Mouse (Mus musculus) brain, adult 2 months (tissue): Measurements from ENCODE around the gene Stk16.
A peak's percentile ranks its signal among the peaks of the same experiment; 100 is the strongest.

Experiments
- DNase-seq: peaks from one replicate; pipeline ENCODE4 v3.0.0; 2011; ENCODE audit warnings: low read depth, low spot score

The Stk16 gene

GRCm38 (mm10) chr1:75236117-75237050 is 25.7 kb downstream of the Stk16 start, which contains the start of gene Dnajb2:
TSS of gene Dnajb2 (plus strand) at chr1:75236406.
- peak; percentile 96 for DNase-seq

GRCm38 (mm10) chr1:75239591-75239990 is 29.0 kb downstream of the Stk16 start:
- peak; percentile 95 for DNase-seq

GRCm38 (mm10) chr1:75243411-75243810 is 32.8 kb downstream of the Stk16 start:
- no peak for DNase-seq

- peak; percentile 64 for DNase-seq
Observed at GRCm38 (mm10) chr1:75244175-75244826, 33.7 kb downstream of the Stk16 start.

GRCm38 (mm10) chr1:75244836-75245235 is 34.2 kb downstream of the Stk16 start:
- DNase-seq = peak; percentile 92

GRCm38 (mm10) chr1:75247071-75247930 is 36.7 kb downstream of the Stk16 start:
- DNase-seq = no peak

- peak; percentile 94 for DNase-seq
Observed at GRCm38 (mm10) chr1:75248041-75248772, 37.6 kb downstream of the Stk16 start.

- DNase-seq = peak; percentile 81
Observed at GRCm38 (mm10) chr1:75250498-75250897, 39.9 kb downstream of the Stk16 start.

GRCm38 (mm10) chr1:75251112-75251970 is 40.7 kb downstream of the Stk16 start:
- DNase-seq = peak; percentile 94

GRCm38 (mm10) chr1:75252308-75252707 is 41.7 kb downstream of the Stk16 start:
- DNase-seq = no peak

GRCm38 (mm10) chr1:75253029-75253428 is 42.4 kb downstream of the Stk16 start:
- DNase-seq = no peak

- peak; percentile 87 for DNase-seq
Observed at GRCm38 (mm10) chr1:75253849-75254624, 43.4 kb downstream of the Stk16 start.

GRCm38 (mm10) chr1:75254625-75255013 is 44.0 kb downstream of the Stk16 start:
- DNase-seq = peak; percentile 69

GRCm38 (mm10) chr1:75255516-75256046 is 44.9 kb downstream of the Stk16 start:
- no peak for DNase-seq

- peak; percentile 61 for DNase-seq
Observed at GRCm38 (mm10) chr1:75261278-75261677, 50.6 kb downstream of the Stk16 start.

- peak; percentile 88 for DNase-seq
Observed at GRCm38 (mm10) chr1:75262969-75263951, 52.6 kb downstream of the Stk16 start.

- DNase-seq = peak; percentile 96
Observed at GRCm38 (mm10) chr1:75264091-75264880, 53.6 kb downstream of the Stk16 start, which contains the start of gene Ptprn. TSS of gene Ptprn (minus strand) at chr1:75264502.
